Mouse (Mus musculus): ENCODE results near the gene Ttc28. TPM values are rescaled to one million over a fixed set of nuclear protein-coding genes. Genes with fewer than 3 reads are reported as not detected.

Gene Ttc28
- polyA plus RNA-seq, 1 experiment = 0.04 TPM

GRCm38 (mm10) chr5:111207924-111208659, 328.5 kb downstream of the Ttc28 start:
- no peaks in the 10 kb centered on the region for H3K36me3 ChIP-seq (ENCODE audit: control insufficient read depth)
- H3K4me1 ChIP-seq (ENCODE audit: control insufficient read depth) = no peaks in the 10 kb centered on the region
- H3K27me3 ChIP-seq (ENCODE audit: control insufficient read depth) = no peaks in the 10 kb centered on the region
- no peaks in the 10 kb centered on the region for H3K9me3 ChIP-seq (ENCODE audit: control insufficient read depth, low read length)
- TF ChIP-seq GATA1 (IDR thresholded peaks at IDR 0.05; ENCODE audit: low read length) (no peak), TAL1 (IDR thresholded peaks at IDR 0.05; ENCODE audit: low read length) (no peak)
- no peak overlapping the region for H3K4me3 ChIP-seq (replicated peaks)

GRCm38 (mm10) chr5:111208660-111208969, 329.0 kb downstream of the Ttc28 start:
- no peak overlapping the region for H3K4me3 ChIP-seq (replicated peaks)
- TF ChIP-seq GATA1 (IDR thresholded peaks at IDR 0.05; ENCODE audit: low read length) = no peak
- no peak for TF ChIP-seq TAL1 (IDR thresholded peaks at IDR 0.05; ENCODE audit: low read length)
- no peaks in the 10 kb centered on the region for H3K36me3 ChIP-seq (ENCODE audit: control insufficient read depth)
- H3K27me3 ChIP-seq (ENCODE audit: control insufficient read depth) = no peaks in the 10 kb centered on the region
- no peaks in the 10 kb centered on the region for H3K4me1 ChIP-seq (ENCODE audit: control insufficient read depth)
- H3K9me3 ChIP-seq (ENCODE audit: control insufficient read depth, low read length) = no peaks in the 10 kb centered on the region

- no peaks in the 10 kb centered on the region for H3K27me3 ChIP-seq (ENCODE audit: control insufficient read depth)
- no peak overlapping the region for H3K4me3 ChIP-seq (replicated peaks)
- H3K36me3 ChIP-seq (ENCODE audit: control insufficient read depth) = no peaks in the 10 kb centered on the region
- no peak for TF ChIP-seq TAL1 (IDR thresholded peaks at IDR 0.05; ENCODE audit: low read length)
- H3K4me1 ChIP-seq (ENCODE audit: control insufficient read depth) = no peaks in the 10 kb centered on the region
- no peaks in the 10 kb centered on the region for H3K9me3 ChIP-seq (ENCODE audit: control insufficient read depth, low read length)
Observed at GRCm38 (mm10) chr5:111213935-111214450, 334.4 kb downstream of the Ttc28 start.

GRCm38 (mm10) chr5:111214890-111215289, 335.3 kb downstream of the Ttc28 start:
- no peaks in the 10 kb centered on the region for H3K9me3 ChIP-seq (ENCODE audit: control insufficient read depth, low read length)
- TF ChIP-seq GATA1 (IDR thresholded peaks at IDR 0.05; ENCODE audit: low read length) (no peak), TAL1 (IDR thresholded peaks at IDR 0.05; ENCODE audit: low read length) (no peak)
- H3K4me1 ChIP-seq (ENCODE audit: control insufficient read depth) = no peaks in the 10 kb centered on the region
- H3K4me3 ChIP-seq (replicated peaks) = no peak overlapping the region
- H3K36me3 ChIP-seq (ENCODE audit: control insufficient read depth) = no peaks in the 10 kb centered on the region
- no peaks in the 10 kb centered on the region for H3K27me3 ChIP-seq (ENCODE audit: control insufficient read depth)

- Histone ChIP-seq H3K27me3 (ENCODE audit: control insufficient read depth) (no peaks in the 10 kb centered on the region), H3K4me3 (replicated peaks) (no peak overlapping the region), H3K36me3 (ENCODE audit: control insufficient read depth) (no peaks in the 10 kb centered on the region), H3K9me3 (ENCODE audit: control insufficient read depth, low read length) (no peaks in the 10 kb centered on the region), H3K4me1 (ENCODE audit: control insufficient read depth) (no peaks in the 10 kb centered on the region)
- no peak for TF ChIP-seq TAL1 (IDR thresholded peaks at IDR 0.05; ENCODE audit: low read length)
- TF ChIP-seq GATA1 (IDR thresholded peaks at IDR 0.05; ENCODE audit: low read length) = no peak
Observed at GRCm38 (mm10) chr5:111215722-111216121, 336.1 kb downstream of the Ttc28 start.

GRCm38 (mm10) chr5:111216166-111216565, 336.6 kb downstream of the Ttc28 start:
- no peaks in the 10 kb centered on the region for H3K36me3 ChIP-seq (ENCODE audit: control insufficient read depth)
- H3K4me1 ChIP-seq (ENCODE audit: control insufficient read depth) = no peaks in the 10 kb centered on the region
- no peak overlapping the region for H3K4me3 ChIP-seq (replicated peaks)
- H3K9me3 ChIP-seq (ENCODE audit: control insufficient read depth, low read length) = no peaks in the 10 kb centered on the region
- TF ChIP-seq GATA1 (IDR thresholded peaks at IDR 0.05; ENCODE audit: low read length) (no peak), TAL1 (IDR thresholded peaks at IDR 0.05; ENCODE audit: low read length) (no peak)
- no peaks in the 10 kb centered on the region for H3K27me3 ChIP-seq (ENCODE audit: control insufficient read depth)

- Histone ChIP-seq H3K9me3 (ENCODE audit: control insufficient read depth, low read length) (no peaks in the 10 kb centered on the region), H3K4me3 (replicated peaks) (no peak overlapping the region)
Observed at GRCm38 (mm10) chr5:111217447-111218110, 338.0 kb downstream of the Ttc28 start.

GRCm38 (mm10) chr5:111218111-111218891, 338.7 kb downstream of the Ttc28 start:
- TF ChIP-seq TAL1 (IDR thresholded peaks at IDR 0.05; ENCODE audit: low read length) (no peak), GATA1 (IDR thresholded peaks at IDR 0.05; ENCODE audit: low read length) (no peak)
- Histone ChIP-seq H3K36me3 (ENCODE audit: control insufficient read depth) (no peaks in the 10 kb centered on the region), H3K4me3 (replicated peaks) (no peak overlapping the region), H3K27me3 (ENCODE audit: control insufficient read depth) (no peaks in the 10 kb centered on the region), H3K9me3 (ENCODE audit: control insufficient read depth, low read length) (no peaks in the 10 kb centered on the region), H3K4me1 (ENCODE audit: control insufficient read depth) (no peaks in the 10 kb centered on the region; the same call in 1 of the 2 replicates)

More at GRCm38 (mm10) chr5:111217447-111218110, 338.0 kb downstream of the Ttc28 start:
- TF ChIP-seq GATA1 (IDR thresholded peaks at IDR 0.05; ENCODE audit: low read length) (no peak), TAL1 (IDR thresholded peaks at IDR 0.05; ENCODE audit: low read length) (no peak)
- Histone ChIP-seq H3K27me3 (ENCODE audit: control insufficient read depth) (no peaks in the 10 kb centered on the region), H3K4me1 (ENCODE audit: control insufficient read depth) (no peaks in the 10 kb centered on the region), H3K36me3 (ENCODE audit: control insufficient read depth) (no peaks in the 10 kb centered on the region)

GRCm38 (mm10) chr5:111218998-111219397, 339.4 kb downstream of the Ttc28 start:
- no peaks in the 10 kb centered on the region; the same call in 1 of the 2 replicates for H3K4me1 ChIP-seq (ENCODE audit: control insufficient read depth)
- TF ChIP-seq TAL1 (IDR thresholded peaks at IDR 0.05; ENCODE audit: low read length) (no peak), GATA1 (IDR thresholded peaks at IDR 0.05; ENCODE audit: low read length) (no peak)
- no peaks in the 10 kb centered on the region for H3K9me3 ChIP-seq (ENCODE audit: control insufficient read depth, low read length)
- H3K27me3 ChIP-seq (ENCODE audit: control insufficient read depth) = no peaks in the 10 kb centered on the region
- H3K4me3 ChIP-seq (replicated peaks) = no peak overlapping the region
- no peaks in the 10 kb centered on the region; the same call in 1 of the 2 replicates for H3K36me3 ChIP-seq (ENCODE audit: control insufficient read depth)

Data from erythroblast, embryonic 14.5 days (primary cell).